Mouse (Mus musculus) bone marrow macrophage, adult 2 months (primary cell): ENCODE measurements around the gene Brd2.

Experiments
- CTCF ChIP-seq: IDR thresholded peaks from 2 replicates; pipeline ENCODE4 v1.5.1; 2012; ENCODE audit warnings: low read depth, mild to moderate bottlenecking, low read length, moderate library complexity
- POLR2A ChIP-seq: IDR thresholded peaks from 2 replicates; pipeline ENCODE4 v1.6.1; 2012; ENCODE audit warnings: mild to moderate bottlenecking, low read depth, low read length, borderline replicate concordance

- TF ChIP-seq POLR2A (no peak), CTCF (no peak)
These were observed 41.9 kb upstream of the Brd2 start for GRCm38 (mm10) chr17:34164202-34164895.
